Mouse (Mus musculus) forebrain, embryonic 12.5 days (tissue): ENCODE data around the gene Htt. TPM values are rescaled to one million over a fixed set of nuclear protein-coding genes. Genes with fewer than 3 reads are reported as not detected.

Experiments
- ATAC-seq: fragments of 200-750 bp; cut with Nextera tagmentation; 2 replicates; pipeline ENCODE4 v1.8.0; 2017; ENCODE audit warnings: moderate TSS enrichment; ENCODE audit not compliant: low FRiP score
- H3K27ac ChIP-seq: fragments of 300-500 bp; sonication (generic); 2 replicates; pipeline ENCODE4 v1.5.1; 2016; ENCODE audit warnings: mild to moderate bottlenecking
- H3K27me3 ChIP-seq: fragments of 300-500 bp; sonication (generic); 2 replicates; pipeline ENCODE4 v1.6.1; 2016; ENCODE audit warnings: mild to moderate bottlenecking
- H3K36me3 ChIP-seq: fragments of 300-500 bp; sonication (generic); replicated peaks from 2 replicates; pipeline ENCODE4 v1.6.1; 2016; ENCODE audit warnings: mild to moderate bottlenecking
- H3K4me1 ChIP-seq: fragments of 300-500 bp; sonication (generic); 2 replicates; pipeline ENCODE4 v1.6.1; 2016
- H3K4me2 ChIP-seq: fragments of 300-500 bp; sonication (generic); 2 replicates; pipeline ENCODE4 v1.6.1; 2016; ENCODE audit warnings: mild to moderate bottlenecking, moderate library complexity
- H3K4me3 ChIP-seq: fragments of 300-500 bp; sonication (generic); replicated peaks from 2 replicates; pipeline ENCODE4 v1.5.1; 2016; ENCODE audit warnings: mild to moderate bottlenecking
- H3K9ac ChIP-seq: fragments of 300-500 bp; sonication (generic); 2 replicates; pipeline ENCODE4 v1.6.1; 2016; ENCODE audit warnings: mild to moderate bottlenecking
- H3K9me3 ChIP-seq: fragments of 300-500 bp; sonication (generic); 2 replicates; pipeline ENCODE4 v1.6.1; 2016
- WGBS: fragments of 180-500 bp; shearing (Covaris S2); methylation state at CpG from one replicate; pipeline ENCODE4 v1.1.7; 2016; 5-methylcytosine and 5-hydroxymethylcytosine counted together
- polyA plus RNA-seq: library from polyadenylated mRNA; unstranded; fragments of >200 nt; fragmentation: Nextera tagmentation; extraction: Ambion mirVana; gene quantifications from 2 replicates; pipeline ENCODE4 v1.2.1, GENCODE M21; 2016

Htt gene
- polyA plus RNA-seq, 1 experiment from 2014 or later, result 22.0 TPM

DNA sequence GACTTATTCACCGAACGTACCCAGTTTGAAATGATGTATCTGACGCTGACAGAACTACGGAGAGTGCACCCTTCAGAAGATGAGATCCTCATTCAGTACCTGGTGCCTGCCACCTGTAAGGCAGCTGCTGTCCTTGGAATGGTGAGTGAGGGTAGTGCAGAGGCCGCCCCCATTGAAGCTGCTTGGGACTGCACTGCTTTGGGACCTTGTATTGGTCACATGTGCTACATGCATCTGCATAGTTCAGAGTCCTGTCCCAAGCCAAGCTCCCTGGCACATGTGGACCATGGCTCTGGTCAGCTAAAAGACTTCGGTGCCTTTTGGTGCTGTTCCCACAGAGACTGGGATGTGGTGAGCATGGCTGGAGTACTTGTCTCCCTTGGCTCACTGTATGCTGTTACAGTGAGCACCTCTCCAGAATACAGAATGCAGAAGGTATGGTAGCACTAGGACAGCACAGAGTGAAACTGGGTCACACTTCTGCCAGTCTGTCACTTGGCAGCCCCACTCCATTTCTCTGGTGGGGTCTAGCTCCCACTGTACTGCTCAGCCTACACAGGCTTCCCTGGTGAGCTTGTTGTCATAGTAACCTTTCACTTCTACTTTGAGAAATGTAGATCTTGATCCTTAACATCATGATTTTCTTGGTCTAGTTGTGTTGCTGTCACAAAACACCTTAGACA lies 138.4 kb downstream of the Htt start:
- H3K36me3 ChIP-seq, result peaks cover 92% of the 10 kb centered on the region

DNA sequence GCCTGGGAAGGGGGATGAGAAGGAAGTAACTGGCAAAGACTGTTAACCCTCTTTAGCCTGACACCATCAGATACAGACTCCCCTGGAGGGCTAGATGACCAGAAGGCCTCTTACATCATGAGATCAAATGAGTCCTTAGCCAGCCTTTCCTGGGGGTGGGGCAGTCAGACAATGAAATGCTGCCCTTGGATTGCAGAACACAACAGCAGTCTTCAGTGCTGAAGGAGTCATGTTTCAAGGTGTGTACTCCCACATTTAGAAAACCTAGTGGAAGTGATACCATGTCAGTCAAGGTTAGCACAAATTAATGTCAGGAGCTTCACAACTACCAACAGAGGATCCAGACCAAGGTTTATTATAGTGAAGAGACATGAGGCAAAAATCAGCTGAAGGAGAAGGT lies 140.8 kb downstream of the Htt start:
- no peak overlapping the region for H3K4me2 ChIP-seq
- no peaks in the 10 kb centered on the region for H3K27me3 ChIP-seq
- ATAC-seq, result no peak
- H3K4me1 ChIP-seq, result no peaks in the 10 kb centered on the region
- peaks cover 94% of the 10 kb centered on the region for H3K36me3 ChIP-seq
- H3K9ac ChIP-seq, result no peak overlapping the region
- no peak overlapping the region for H3K27ac ChIP-seq
- no peaks in the 10 kb centered on the region for H3K9me3 ChIP-seq
- no peak overlapping the region for H3K4me3 ChIP-seq

More for the DNA sequence above, 138.4 kb downstream of the Htt start:
- 93% methylated on average over 6 of the region's 6 CpGs for WGBS
- no peaks in the 10 kb centered on the region for H3K4me1 ChIP-seq
- H3K4me2 ChIP-seq, result no peak overlapping the region
- no peak overlapping the region for H3K4me3 ChIP-seq
- no peaks in the 10 kb centered on the region for H3K9me3 ChIP-seq
- ATAC-seq, result no peak
- no peaks in the 10 kb centered on the region for H3K27me3 ChIP-seq
- H3K27ac ChIP-seq, result no peak overlapping the region
- H3K9ac ChIP-seq, result no peak overlapping the region

DNA sequence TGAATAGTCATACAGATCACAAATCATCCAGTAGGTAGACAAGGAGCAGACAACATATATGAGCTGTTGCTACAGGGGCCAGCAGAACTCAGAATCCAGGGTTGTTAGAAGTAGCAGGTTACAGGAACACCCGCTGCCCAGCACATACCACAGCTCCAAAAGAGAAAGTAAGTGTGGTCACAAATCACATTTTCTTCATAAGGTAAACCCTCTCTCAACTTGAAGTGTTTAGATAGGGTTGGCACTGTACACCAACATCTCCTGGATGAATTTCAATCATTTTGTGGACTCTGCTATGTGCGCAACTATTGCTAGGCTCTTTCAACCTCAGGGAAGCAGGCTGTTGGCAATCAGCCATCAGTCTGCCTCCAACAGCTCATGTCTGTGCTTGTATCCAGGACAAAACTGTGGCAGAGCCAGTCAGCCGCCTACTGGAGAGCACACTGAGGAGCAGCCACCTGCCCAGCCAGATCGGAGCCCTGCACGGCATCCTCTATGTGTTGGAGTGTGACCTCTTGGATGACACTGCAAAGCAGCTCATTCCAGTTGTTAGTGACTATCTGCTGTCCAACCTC lies 141.4 kb downstream of the Htt start:
- Histone ChIP-seq H3K9ac (no peak overlapping the region), H3K27me3 (no peaks in the 10 kb centered on the region), H3K4me1 (no peaks in the 10 kb centered on the region), H3K36me3 (peaks cover 94% of the 10 kb centered on the region), H3K4me3 (no peak overlapping the region), H3K4me2 (no peak overlapping the region), H3K9me3 (no peaks in the 10 kb centered on the region), H3K27ac (no peak overlapping the region)
- 93% methylated on average over 5 of the region's 5 CpGs for WGBS
- no peak for ATAC-seq

- H3K4me2 ChIP-seq, result no peak overlapping the region
- no peak overlapping the region for H3K27ac ChIP-seq
- H3K9me3 ChIP-seq, result no peaks in the 10 kb centered on the region
- no peak overlapping the region for H3K4me3 ChIP-seq
- H3K4me1 ChIP-seq, result peaks cover 8% of the 10 kb centered on the region
- no peaks in the 10 kb centered on the region for H3K27me3 ChIP-seq
- H3K36me3 ChIP-seq, result peaks cover 92% of the 10 kb centered on the region
- no peak for ATAC-seq
- no peak overlapping the region for H3K9ac ChIP-seq
Measured at GRCm38 (mm10) chr5:34904412-34904811, 142.9 kb downstream of the Htt start.

- peaks cover 69% of the 10 kb centered on the region for H3K36me3 ChIP-seq
Measured at GRCm38 (mm10) chr5:34907230-34907629, 145.7 kb downstream of the Htt start.

GRCm38 (mm10) chr5:34907910-34908725 lies 146.6 kb downstream of the Htt start, which contains the start of gene Msantd1:
Gene Msantd1 (plus strand): TSS chr5:34908012.
- H3K27ac ChIP-seq, result no peak within 1 kb of the TSS
- no peak within 1 kb of the TSS for H3K4me3 ChIP-seq
- peaks cover 60% of the 10 kb centered on the region for H3K36me3 ChIP-seq
- 76% methylated on average over 6 of the region's 6 CpGs for WGBS
- no peak within 1 kb of the TSS for H3K9ac ChIP-seq
- H3K9me3 ChIP-seq, result no peaks in the 10 kb centered on the region
- peaks cover 8% of the 10 kb centered on the region for H3K4me1 ChIP-seq
- no peak within 1 kb of the TSS for H3K4me2 ChIP-seq
- ATAC-seq, result no peak
- no peaks in the 10 kb centered on the region for H3K27me3 ChIP-seq

More at GRCm38 (mm10) chr5:34907230-34907629, 145.7 kb downstream of the Htt start:
- ATAC-seq, result no peak
- no peaks in the 10 kb centered on the region for H3K9me3 ChIP-seq
- H3K4me1 ChIP-seq, result peaks cover 8% of the 10 kb centered on the region
- no peak overlapping the region for H3K4me2 ChIP-seq
- H3K27me3 ChIP-seq, result no peaks in the 10 kb centered on the region
- no peak overlapping the region for H3K27ac ChIP-seq
- H3K4me3 ChIP-seq, result no peak overlapping the region
- H3K9ac ChIP-seq, result no peak overlapping the region
- WGBS, result 96% methylated on average over 4 of the region's 4 CpGs

GRCm38 (mm10) chr5:34908726-34909633 lies 147.4 kb downstream of the Htt start:
- Histone ChIP-seq H3K4me2 (no peak overlapping the region), H3K4me1 (peaks cover 8% of the 10 kb centered on the region), H3K9ac (no peak overlapping the region), H3K9me3 (no peaks in the 10 kb centered on the region), H3K4me3 (no peak overlapping the region), H3K27me3 (no peaks in the 10 kb centered on the region), H3K27ac (no peak overlapping the region), H3K36me3 (peaks cover 53% of the 10 kb centered on the region)
- WGBS, result 77% methylated on average over 9 of the region's 9 CpGs
- ATAC-seq, result no peak

DNA sequence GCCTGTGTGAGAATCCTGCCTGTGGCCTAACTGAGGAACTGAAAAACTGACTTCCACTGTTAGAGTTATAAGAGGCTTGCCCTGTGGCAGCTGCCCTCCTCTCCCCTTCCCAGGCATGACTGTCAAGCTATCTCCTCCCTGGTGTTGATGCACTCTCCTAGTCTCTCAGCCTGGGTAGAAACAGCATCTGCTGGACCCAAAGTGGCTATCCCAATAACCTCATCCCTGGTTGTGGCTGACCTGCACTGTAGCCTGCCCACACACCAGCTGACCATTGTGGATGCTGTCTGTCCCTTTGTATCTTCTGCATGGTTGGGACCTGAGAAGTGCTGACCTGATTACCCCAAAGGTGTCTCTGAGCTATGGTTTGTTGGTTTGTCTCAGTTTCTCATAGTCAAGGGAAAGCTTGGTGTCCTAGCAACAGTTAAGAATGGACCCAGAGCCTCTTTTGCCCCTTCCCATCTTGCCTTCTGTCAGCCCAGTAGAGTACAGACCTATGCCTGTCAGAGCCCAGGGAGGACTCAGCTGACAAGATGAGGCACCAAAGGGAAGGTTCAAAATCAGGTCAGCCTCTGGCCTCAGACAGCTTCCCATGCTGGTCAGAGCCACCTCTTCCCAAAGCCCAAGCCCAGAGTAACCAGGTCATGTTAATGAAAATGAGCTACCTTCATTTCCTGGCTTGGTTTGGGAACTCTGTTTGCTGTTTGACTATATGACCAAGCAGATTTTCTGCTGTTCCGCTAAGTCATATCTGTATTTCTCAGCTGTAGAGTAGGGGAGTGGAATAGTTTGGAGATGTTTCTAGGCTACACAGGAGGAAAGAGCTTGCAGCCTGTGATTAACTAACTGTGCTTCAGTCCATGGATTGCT lies 148.3 kb downstream of the Htt start:
- no peaks in the 10 kb centered on the region for H3K9me3 ChIP-seq
- H3K36me3 ChIP-seq, result peaks cover 44% of the 10 kb centered on the region
- 93% methylated on average over 1 of the region's 1 CpGs for WGBS
- no peaks in the 10 kb centered on the region for H3K27me3 ChIP-seq
- ATAC-seq, result no peak
- H3K4me3 ChIP-seq, result no peak overlapping the region
- no peak overlapping the region for H3K4me2 ChIP-seq
- peaks cover 8% of the 10 kb centered on the region for H3K4me1 ChIP-seq
- H3K9ac ChIP-seq, result no peak overlapping the region
- no peak overlapping the region for H3K27ac ChIP-seq

GRCm38 (mm10) chr5:34910504-34910815 lies 148.9 kb downstream of the Htt start:
- WGBS, result 87% methylated on average over 4 of the region's 4 CpGs
- H3K27me3 ChIP-seq, result no peaks in the 10 kb centered on the region
- ATAC-seq, result no peak
- H3K4me3 ChIP-seq, result no peak overlapping the region
- no peak overlapping the region for H3K9ac ChIP-seq
- peaks cover 8% of the 10 kb centered on the region for H3K4me1 ChIP-seq
- H3K36me3 ChIP-seq, result peaks cover 39% of the 10 kb centered on the region
- H3K9me3 ChIP-seq, result no peaks in the 10 kb centered on the region
- no peak overlapping the region for H3K4me2 ChIP-seq
- no peak overlapping the region for H3K27ac ChIP-seq

DNA sequence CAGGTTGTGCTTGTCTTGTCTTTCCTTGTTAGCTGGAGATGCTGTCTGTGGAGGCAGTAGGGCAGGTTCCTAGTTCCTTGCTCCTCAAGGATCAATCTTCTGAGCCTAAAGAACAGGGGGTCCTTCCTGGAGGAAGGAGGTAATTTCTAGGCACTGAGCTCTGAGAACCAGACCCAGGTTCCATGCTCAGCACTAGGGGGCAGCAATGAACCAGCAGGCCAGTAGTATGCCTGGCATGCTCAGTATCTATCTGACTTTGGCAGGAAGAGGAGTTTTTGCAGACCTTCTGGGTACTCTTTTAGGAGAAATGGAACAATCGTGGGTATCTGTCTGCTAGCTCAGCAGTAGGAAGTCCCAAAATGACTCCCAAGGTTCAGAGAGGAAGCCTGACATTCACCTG lies 154.3 kb downstream of the Htt start:
- Histone ChIP-seq H3K9me3 (no peaks in the 10 kb centered on the region), H3K4me3 (no peak overlapping the region), H3K27ac (no peak overlapping the region), H3K9ac (no peak overlapping the region), H3K27me3 (no peaks in the 10 kb centered on the region), H3K4me2 (no peak overlapping the region), H3K4me1 (peaks cover 16% of the 10 kb centered on the region), H3K36me3 (peaks cover 2% of the 10 kb centered on the region; the same call in 1 of the 2 replicates)
- 25% methylated on average over 1 of the region's 1 CpGs for WGBS
- ATAC-seq, result peak; percentile 71

GRCm38 (mm10) chr5:34917234-34917655 lies 155.7 kb downstream of the Htt start:
- peak; percentile 68 for ATAC-seq
- no peaks in the 10 kb centered on the region for H3K9me3 ChIP-seq
- 45% methylated on average over 10 of the region's 10 CpGs for WGBS
- H3K4me3 ChIP-seq, result no peak overlapping the region
- peaks cover 2% of the 10 kb centered on the region; the same call in 1 of the 2 replicates for H3K36me3 ChIP-seq
- H3K4me1 ChIP-seq, result peaks cover 16% of the 10 kb centered on the region
- no peak overlapping the region for H3K4me2 ChIP-seq
- no peak overlapping the region for H3K9ac ChIP-seq
- peak overlapping the region; percentile 59 for H3K27ac ChIP-seq
- H3K27me3 ChIP-seq, result no peaks in the 10 kb centered on the region
